ENCODE assay signal across 24 mouse cellular contexts in the genomic region with DNA sequence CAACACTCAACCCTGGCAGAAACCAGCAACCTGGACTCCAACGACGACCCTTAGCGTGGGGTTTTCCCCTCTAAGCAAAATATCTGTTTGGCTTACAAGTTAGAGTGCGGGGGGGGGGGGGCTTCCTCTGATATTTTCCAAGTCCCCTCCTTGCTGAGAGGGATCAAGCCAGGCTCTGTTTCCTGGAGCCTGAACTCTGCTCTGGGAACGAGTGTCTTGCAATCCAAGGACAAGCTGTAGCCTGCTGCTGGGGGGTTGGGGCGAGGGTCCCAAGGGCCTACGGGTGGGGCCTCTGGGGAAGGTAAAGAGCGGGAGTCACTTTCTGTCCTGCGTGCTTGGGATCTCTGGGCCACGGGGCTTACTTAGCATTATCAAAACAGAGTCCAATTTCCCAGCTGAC. TPM values are rescaled to one million over a fixed set of nuclear protein-coding genes. Genes with fewer than 3 reads are reported as not detected.
DNase-seq lines count a peak whose midpoint lies in the region; ATAC-seq and TF ChIP-seq lines count a peak whose summit lies in the region.
"Had no signal": no experiment of that assay in that cellular context is flagged by ENCODE, and none has a peak within 500 bp of the region (broad histone marks: within the 10 kb centered on the region; RNA-seq: fewer than 3 reads in every experiment).

No protein-coding gene starts in this region.

- peaks cover 100% of the 10 kb centered on the region for H3K27me3 ChIP-seq in forebrain, embryonic 10.5 days (ENCODE audit: poor library complexity, severe bottlenecking)
- H3K27me3 ChIP-seq in forebrain, postnatal 0 days (ENCODE audit: insufficient read depth, low read length) = peaks cover 69% of the 10 kb centered on the region
- H3K27me3 ChIP-seq in hindbrain, embryonic 10.5 days (ENCODE audit: insufficient read depth, poor library complexity, severe bottlenecking) = peaks cover 100% of the 10 kb centered on the region
- peaks cover 56% of the 10 kb centered on the region for H3K27me3 ChIP-seq in hindbrain, postnatal 0 days (ENCODE audit: insufficient read depth, low read length)
- peaks cover 36% of the 10 kb centered on the region for H3K27me3 ChIP-seq in midbrain, embryonic 16.5 days (ENCODE audit: control insufficient read depth, insufficient read depth, low read depth, low read length)

- H3K9me3 ChIP-seq in forebrain, embryonic 10.5 days = no peaks in the 10 kb centered on the region
- H3K9me3 ChIP-seq in forebrain, postnatal 0 days (ENCODE audit: low read length) = no peaks in the 10 kb centered on the region
- H3K9me3 ChIP-seq in hindbrain, embryonic 10.5 days = no peaks in the 10 kb centered on the region
- no peaks in the 10 kb centered on the region for H3K9me3 ChIP-seq in hindbrain, postnatal 0 days (ENCODE audit: low read length)
- H3K9me3 ChIP-seq in midbrain, embryonic 16.5 days (replicated peaks; ENCODE audit: control insufficient read depth, low read length, poor library complexity, severe bottlenecking) = no peaks in the 10 kb centered on the region
- H3K9me3 ChIP-seq: kidney, embryonic 15.5 days; liver, embryonic 15.5 days had no signal

- ATAC-seq in forebrain, postnatal 0 days = no peak
- no peak for ATAC-seq in hindbrain, postnatal 0 days
- no peak for ATAC-seq in midbrain, embryonic 16.5 days
- ATAC-seq: intestine, postnatal 0 days; Patski had no signal

- no peak for TF ChIP-seq CTCF in forebrain, postnatal 0 days (IDR thresholded peaks at IDR 0.05; ENCODE audit: low read depth)
- TF ChIP-seq CTCF in hindbrain, postnatal 0 days (IDR thresholded peaks at IDR 0.05; ENCODE audit: low read depth) = no peak

- H3K9ac ChIP-seq in forebrain, postnatal 0 days = no peak overlapping the region
- peak overlapping the region; percentile 58 for H3K9ac ChIP-seq in hindbrain, postnatal 0 days (replicated peaks; ENCODE audit: low read length)
- peak overlapping the region; percentile 71 for H3K9ac ChIP-seq in midbrain, embryonic 16.5 days (ENCODE audit: low read depth, low read length)
- H3K9ac ChIP-seq: kidney, embryonic 15.5 days; liver, embryonic 15.5 days had no signal

- no peak overlapping the region for H3K4me2 ChIP-seq in forebrain, postnatal 0 days (ENCODE audit: low read depth)
- H3K4me2 ChIP-seq in hindbrain, postnatal 0 days (ENCODE audit: low read depth, low read length) = peak overlapping the region; percentile 61
- H3K4me2 ChIP-seq in midbrain, embryonic 16.5 days (ENCODE audit: low read length) = peak overlapping the region; percentile 67
- H3K4me2 ChIP-seq: kidney, embryonic 15.5 days; liver, embryonic 15.5 days had no signal

- H3K27ac ChIP-seq in forebrain, embryonic 10.5 days = peak overlapping the region; percentile 69
- no peak overlapping the region for H3K27ac ChIP-seq in forebrain, postnatal 0 days (ENCODE audit: low read depth, low read length)
- H3K27ac ChIP-seq in hindbrain, embryonic 10.5 days = peak overlapping the region; percentile 24; the same call in 1 of the 2 replicates
- H3K27ac ChIP-seq in hindbrain, postnatal 0 days = peak overlapping the region; percentile 81
- H3K27ac ChIP-seq in midbrain, embryonic 16.5 days (ENCODE audit: low read length) = peak overlapping the region; percentile 92
- H3K27ac ChIP-seq: gastrocnemius, adult 2 months; kidney, embryonic 15.5 days; liver, embryonic 15.5 days; macrophage had no signal

- peaks cover 75% of the 10 kb centered on the region for H3K4me1 ChIP-seq in forebrain, embryonic 10.5 days
- H3K4me1 ChIP-seq in forebrain, postnatal 0 days (ENCODE audit: insufficient read depth) = no peaks in the 10 kb centered on the region
- H3K4me1 ChIP-seq in hindbrain, embryonic 10.5 days (replicated peaks) = peaks cover 14% of the 10 kb centered on the region
- no peaks in the 10 kb centered on the region for H3K4me1 ChIP-seq in hindbrain, postnatal 0 days (ENCODE audit: insufficient read depth, low read length)
- no peaks in the 10 kb centered on the region for H3K4me1 ChIP-seq in midbrain, embryonic 16.5 days (ENCODE audit: control insufficient read depth, insufficient read depth, low read length)
- H3K4me1 ChIP-seq: liver, embryonic 15.5 days had no signal

- H3K4me3 ChIP-seq in forebrain, embryonic 10.5 days = peak overlapping the region; percentile 61
- H3K4me3 ChIP-seq in forebrain, postnatal 0 days (ENCODE audit: low read depth, low read length) = no peak overlapping the region
- H3K4me3 ChIP-seq in hindbrain, embryonic 10.5 days = peak overlapping the region; percentile 30; the same call in 1 of the 2 replicates
- peak overlapping the region; percentile 24; the same call in 1 of the 2 replicates for H3K4me3 ChIP-seq in hindbrain, postnatal 0 days (ENCODE audit: low read length)
- H3K4me3 ChIP-seq in midbrain, embryonic 16.5 days (ENCODE audit: low read depth, low read length) = peak overlapping the region; percentile 33
- H3K4me3 ChIP-seq: gastrocnemius, adult 2 months; kidney, embryonic 15.5 days; liver, embryonic 15.5 days had no signal

- 1% methylated on average over 10 of the region's 10 CpGs for WGBS in forebrain, embryonic 10.5 days
- WGBS in forebrain, postnatal 0 days = 3% methylated on average over 10 of the region's 10 CpGs
- WGBS in hindbrain, embryonic 10.5 days = 1% methylated on average over 10 of the region's 10 CpGs
- under 1% methylated on average over 10 of the region's 10 CpGs for WGBS in hindbrain, postnatal 0 days
- 1% methylated on average over 9 of the region's 10 CpGs for WGBS in midbrain, embryonic 16.5 days

- DNase-seq in forebrain, embryonic 10.5 days (ENCODE audit: extremely low spot score, low spot score) = peak; percentile 25
- no peak for DNase-seq in forebrain, postnatal 0 days
- peak; percentile 15 for DNase-seq in hindbrain, embryonic 10.5 days (ENCODE audit: low spot score)
- no peak for DNase-seq in hindbrain, postnatal 0 days (ENCODE audit: low spot score)
- no peak for DNase-seq in heart, adult 11 months
- no peak for DNase-seq in right cerebral cortex, adult 18-20 months
- no peak for DNase-seq in ovary, postnatal 36 days (ENCODE audit: low spot score)
- DNase-seq: adrenal gland, postnatal 14 days; cerebellum, adult 11 months; cerebellum, postnatal 14 days; gastrocnemius, adult 2 months had no signal

- no peaks in the 10 kb centered on the region for H3K36me3 ChIP-seq in forebrain, embryonic 10.5 days (replicated peaks)
- H3K36me3 ChIP-seq in forebrain, postnatal 0 days (ENCODE audit: insufficient read depth) = no peaks in the 10 kb centered on the region
- no peaks in the 10 kb centered on the region for H3K36me3 ChIP-seq in hindbrain, embryonic 10.5 days
- H3K36me3 ChIP-seq in hindbrain, postnatal 0 days (ENCODE audit: insufficient read depth, low read length) = no peaks in the 10 kb centered on the region
- H3K36me3 ChIP-seq in midbrain, embryonic 16.5 days (ENCODE audit: control insufficient read depth, insufficient read depth, low read length) = no peaks in the 10 kb centered on the region
- H3K36me3 ChIP-seq: kidney, embryonic 15.5 days; liver, embryonic 15.5 days had no signal

RNA-seq across cellular contexts. Expression of a gene that starts 4.9 kb away (rescaled TPM):
- 21.3 and 24.8 TPM in 2 replicates for polyA plus RNA-seq in forebrain, embryonic 10.5 days (2016; fragmentation: Nextera tagmentation; extraction: Ambion mirVana)
- total RNA-seq in forebrain, postnatal 0 days (2014; rRNA removed) = 4.6 and 5.4 TPM in 2 replicates
- polyA plus RNA-seq in forebrain, postnatal 0 days (2015; fragmentation: Nextera tagmentation; extraction: Ambion mirVana) = 1.4 and 3.7 TPM in 2 replicates
- 12.1 and 34.0 TPM in 2 replicates for polyA plus RNA-seq in hindbrain, embryonic 10.5 days (2016; fragmentation: Nextera tagmentation; extraction: Ambion mirVana)
- 26.2 and 31.0 TPM in 2 replicates for total RNA-seq in hindbrain, postnatal 0 days (2014; rRNA removed)
- 14.0 and 15.2 TPM in 2 replicates for polyA plus RNA-seq in hindbrain, postnatal 0 days (2015; fragmentation: Nextera tagmentation; extraction: Ambion mirVana)
- 22.5 and 23.2 TPM in 2 replicates for polyA plus RNA-seq in midbrain, embryonic 16.5 days (2015; fragmentation: Nextera tagmentation; extraction: Ambion mirVana)
- total RNA-seq: adrenal gland, postnatal 14 days; gastrocnemius, adult 2 months; granulocyte monocyte progenitor cell, adult 5-6 weeks; hematopoietic stem cell, adult 5-6 weeks; monocyte, adult 5-6 weeks had no signal
- polyA plus RNA-seq: heart, embryonic 16.5 days; kidney, embryonic 15.5 days; liver, embryonic 15.5 days; lung, embryonic 16.5 days; macrophage had no signal

RNA-seq across cellular contexts. Expression of a gene that starts 46.0 kb away (rescaled TPM):
- polyA plus RNA-seq in forebrain, embryonic 10.5 days (2016; fragmentation: Nextera tagmentation; extraction: Ambion mirVana) = 9.3 and 10.2 TPM in 2 replicates
- total RNA-seq in forebrain, postnatal 0 days (2014; rRNA removed) = 1.3 and 3.0 TPM in 2 replicates
- 2.3 and 3.1 TPM in 2 replicates for polyA plus RNA-seq in forebrain, postnatal 0 days (2015; fragmentation: Nextera tagmentation; extraction: Ambion mirVana)
- 6.2 and 7.9 TPM in 2 replicates for polyA plus RNA-seq in hindbrain, embryonic 10.5 days (2016; fragmentation: Nextera tagmentation; extraction: Ambion mirVana)
- 4.6 and 6.0 TPM in 2 replicates for total RNA-seq in hindbrain, postnatal 0 days (2014; rRNA removed)
- polyA plus RNA-seq in hindbrain, postnatal 0 days (2015; fragmentation: Nextera tagmentation; extraction: Ambion mirVana) = 7.8 and 8.1 TPM in 2 replicates
- polyA plus RNA-seq in midbrain, embryonic 16.5 days (2015; fragmentation: Nextera tagmentation; extraction: Ambion mirVana) = 5.1 and 5.6 TPM in 2 replicates
- total RNA-seq: monocyte, adult 5-6 weeks had no signal
- polyA plus RNA-seq: macrophage had no signal

RNA-seq across cellular contexts. Expression of a gene that starts 49.8 kb away (rescaled TPM):
- polyA plus RNA-seq in forebrain, embryonic 10.5 days (2016; fragmentation: Nextera tagmentation; extraction: Ambion mirVana) = not detected in 2 replicates
- not detected in 2 replicates for total RNA-seq in forebrain, postnatal 0 days (2014; rRNA removed)
- polyA plus RNA-seq in forebrain, postnatal 0 days (2015; fragmentation: Nextera tagmentation; extraction: Ambion mirVana) = not detected in 2 replicates
- polyA plus RNA-seq in hindbrain, embryonic 10.5 days (2016; fragmentation: Nextera tagmentation; extraction: Ambion mirVana) = not detected in 2 replicates
- 0.50 TPM in 1 of 2 replicates, not detected in the other for total RNA-seq in hindbrain, postnatal 0 days (2014; rRNA removed)
- 0.20 and 0.59 TPM in 2 replicates for polyA plus RNA-seq in hindbrain, postnatal 0 days (2015; fragmentation: Nextera tagmentation; extraction: Ambion mirVana)
- polyA plus RNA-seq in midbrain, embryonic 16.5 days (2015; fragmentation: Nextera tagmentation; extraction: Ambion mirVana) = 0.36 TPM in 1 of 2 replicates, not detected in the other
- total RNA-seq: granulocyte monocyte progenitor cell, adult 5-6 weeks; hematopoietic stem cell, adult 5-6 weeks; layer of hippocampus, postnatal 14 days; left cerebral cortex, postnatal 10 days; monocyte, adult 5-6 weeks had no signal
- polyA plus RNA-seq: intestine, postnatal 0 days; kidney, embryonic 15.5 days; lung, embryonic 16.5 days; macrophage had no signal

Comparison
In these comparisons a context has a peak if more than half of its experiments do, and no peak if none do; other contexts are left out.
1. DNase-seq: peak in forebrain, embryonic 10.5 days (single experiment) and hindbrain, embryonic 10.5 days (single experiment); none in forebrain, postnatal 0 days (single experiment), hindbrain, postnatal 0 days (single experiment), heart, adult 11 months (single experiment), right cerebral cortex, adult 18-20 months (single experiment) and ovary, postnatal 36 days (single experiment).